Mouse (Mus musculus): ENCODE measurements around the gene Tab3.

Tab3 gene

GRCm38 (mm10) chrX:85573532-85574181 lies at the start of gene Tab3:
Tab3 (plus strand) TSS chrX:85574022.
- in situ Hi-C loops (cut with MboI, MseI), result loop anchor here in 1 of 2 experiments (10.0 kb wide), 1 partner anchor 211 kb away; no protein-coding TSS in a partner anchor

DNA sequence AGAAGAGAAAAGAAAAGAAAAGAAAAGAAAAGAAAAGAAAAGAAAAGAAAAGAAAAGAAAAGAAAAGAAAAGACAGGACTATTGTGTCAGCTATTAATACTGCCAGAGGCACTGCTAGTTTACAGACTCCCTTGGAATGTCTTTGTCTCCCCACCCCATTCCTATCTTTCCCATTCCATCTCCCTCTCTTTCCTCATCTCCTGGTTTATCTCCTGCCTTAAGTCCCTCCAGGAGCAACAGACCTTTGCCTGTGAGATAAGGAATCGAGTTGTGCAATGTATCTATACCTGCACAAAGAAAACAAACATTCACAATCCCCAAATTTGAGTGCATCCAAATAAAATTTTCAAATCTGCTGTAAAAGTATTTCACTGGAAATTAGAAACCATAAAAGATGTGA lies 48.3 kb upstream of the Tab3 start:
- in situ Hi-C loops (cut with MboI, MseI), result no loop called here

- in situ Hi-C loops (cut with MboI, MseI), result no loop called here
Measured at GRCm38 (mm10) chrX:85526263-85527019, 47.4 kb upstream of the Tab3 start.

DNA sequence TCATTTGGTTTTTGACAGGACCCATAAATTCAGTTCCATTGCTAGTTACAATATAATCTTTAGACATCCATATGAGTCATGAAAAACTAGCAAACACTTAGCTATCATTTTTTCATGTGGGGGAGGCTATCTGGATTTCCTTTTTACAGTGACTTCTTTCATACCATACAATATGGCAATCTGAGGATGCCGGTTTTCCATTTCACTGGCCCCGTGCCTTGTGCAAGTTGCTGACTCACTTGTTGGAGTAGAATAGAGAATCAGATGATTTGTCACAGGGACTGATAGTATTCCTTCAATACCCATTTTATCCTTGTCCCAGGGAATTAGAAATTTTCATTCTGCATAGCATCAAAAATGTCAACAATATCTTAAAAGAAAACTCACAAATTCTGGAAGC lies 14.9 kb upstream of the Tab3 start:
- in situ Hi-C loops (cut with MboI, MseI), result no loop called here

- in situ Hi-C loops (cut with MboI, MseI), result no loop called here
Measured at GRCm38 (mm10) chrX:85566256-85566655, 7.6 kb upstream of the Tab3 start.

GRCm38 (mm10) chrX:85574182-85574541 lies 340 bp downstream of the Tab3 start:
- in situ Hi-C loops (cut with MboI, MseI), result loop anchor here in 1 of 2 experiments (10.0 kb wide), 1 partner anchor 211 kb away; no protein-coding TSS in a partner anchor

DNA sequence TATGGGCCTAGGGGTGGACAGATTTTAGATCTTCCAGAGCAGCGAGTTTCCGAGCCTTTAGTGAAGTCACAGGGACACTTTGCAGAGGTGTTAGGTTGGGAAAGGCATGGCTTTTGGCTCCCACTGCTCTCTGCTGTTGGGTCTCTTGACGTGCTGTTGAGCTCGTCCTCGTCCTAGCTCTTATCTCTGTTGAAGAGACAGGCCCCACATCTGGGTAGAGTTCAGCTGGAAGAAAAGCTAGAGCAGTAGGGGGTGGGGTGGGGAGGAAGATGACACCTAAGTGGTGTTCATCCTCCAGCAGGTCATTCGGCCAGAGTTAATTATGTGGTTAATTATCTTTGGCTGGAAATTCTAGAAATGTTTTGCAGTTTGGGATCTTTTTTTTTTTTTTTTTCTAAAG lies 2.5 kb downstream of the Tab3 start:
- in situ Hi-C loops (cut with MboI, MseI), result loop anchor here in 1 of 2 experiments (10.0 kb wide), 1 partner anchor 208 kb away; no protein-coding TSS in a partner anchor

DNA sequence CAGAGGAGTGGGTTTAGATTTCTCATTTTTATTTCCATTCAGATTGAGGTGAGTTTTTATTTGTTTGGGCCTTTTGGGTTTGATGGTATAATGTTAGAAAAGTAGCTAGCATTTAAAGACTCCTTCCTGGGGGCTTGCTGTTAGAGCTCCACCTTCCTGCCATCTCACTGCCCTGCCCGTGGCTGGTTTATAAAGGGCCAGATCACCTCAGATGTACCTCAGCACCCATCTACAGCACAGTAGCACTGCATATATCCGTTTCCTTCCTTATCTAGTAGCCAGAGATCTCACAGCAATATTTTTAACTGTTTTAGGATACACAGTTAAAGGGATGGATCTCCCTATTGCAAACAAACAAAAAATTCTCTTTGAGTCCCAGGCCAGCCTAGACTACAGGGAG lies 6.9 kb downstream of the Tab3 start:
- in situ Hi-C loops (cut with MboI, MseI), result no loop called here

DNA sequence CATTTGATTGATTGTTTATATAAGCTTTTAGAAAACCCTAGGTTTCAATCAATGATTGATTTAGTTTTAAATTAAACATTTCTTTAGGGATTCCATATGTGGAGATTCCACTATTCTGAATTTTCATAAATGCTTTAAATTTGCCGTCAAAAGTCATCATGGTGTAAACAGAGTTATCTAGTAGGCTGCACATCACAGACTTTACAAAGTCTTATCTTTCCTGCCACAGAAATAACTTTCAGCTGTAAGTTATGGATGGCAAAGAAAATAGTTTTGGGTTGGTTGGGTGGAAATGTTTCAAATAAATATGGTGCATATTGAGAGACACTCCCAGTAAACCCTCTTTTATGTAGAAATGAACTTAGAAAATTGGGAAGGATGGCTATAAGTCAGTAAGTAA lies 8.7 kb downstream of the Tab3 start:
- in situ Hi-C loops (cut with MboI, MseI), result no loop called here

DNA sequence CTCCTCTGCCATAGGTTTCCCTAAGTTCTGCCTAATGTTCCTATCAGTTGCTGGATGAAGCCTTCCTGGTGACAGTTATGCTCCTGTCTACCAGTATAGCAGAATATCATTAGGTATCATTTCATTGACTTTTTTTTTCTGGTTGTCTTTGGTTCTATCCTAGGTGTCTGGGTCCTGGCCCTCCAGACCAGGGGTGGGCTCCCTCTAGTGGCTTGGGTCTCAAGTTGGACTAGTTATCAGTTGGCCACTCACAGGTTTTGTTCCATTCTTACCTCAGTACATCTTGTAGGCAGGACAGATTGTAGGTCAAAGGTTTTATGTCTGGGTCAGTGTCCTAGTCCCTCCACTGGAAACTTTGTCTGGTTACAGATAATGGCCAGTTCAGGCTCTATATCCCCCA lies 11.8 kb downstream of the Tab3 start:
- in situ Hi-C loops (cut with MboI, MseI), result no loop called here

DNA sequence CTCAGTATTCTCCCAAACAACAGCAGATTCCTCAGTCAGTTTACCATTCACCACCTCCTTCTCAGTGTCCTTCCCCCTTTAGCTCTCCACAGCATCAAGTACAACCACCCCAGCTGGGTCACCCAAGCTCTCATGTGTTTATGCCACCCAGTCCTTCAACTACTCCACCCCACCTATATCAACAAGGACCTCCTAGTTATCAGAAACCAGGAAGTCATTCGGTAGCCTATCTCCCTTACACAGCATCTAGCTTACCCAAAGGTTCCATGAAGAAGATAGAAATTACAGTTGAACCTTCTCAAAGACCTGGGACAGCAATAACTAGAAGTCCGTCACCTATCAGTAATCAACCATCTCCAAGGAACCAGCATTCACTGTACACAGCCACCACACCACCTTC lies 40.9 kb downstream of the Tab3 start:
- in situ Hi-C loops (cut with MboI, MseI), result no loop called here

GRCm38 (mm10) chrX:85646204-85646777 lies 72.5 kb downstream of the Tab3 start:
- in situ Hi-C loops (cut with MboI, MseI), result loop anchor here (10.0 to 25.0 kb wide), 2 partner anchors 1191 to 1634 kb away; no protein-coding TSS in a partner anchor

GRCm38 (mm10) chrX:85676808-85677207 lies 103.0 kb downstream of the Tab3 start:
- in situ Hi-C loops (cut with MboI, MseI), result loop anchor here (5.0 kb wide), 1 partner anchor 240 kb away; no protein-coding TSS in a partner anchor

DNA sequence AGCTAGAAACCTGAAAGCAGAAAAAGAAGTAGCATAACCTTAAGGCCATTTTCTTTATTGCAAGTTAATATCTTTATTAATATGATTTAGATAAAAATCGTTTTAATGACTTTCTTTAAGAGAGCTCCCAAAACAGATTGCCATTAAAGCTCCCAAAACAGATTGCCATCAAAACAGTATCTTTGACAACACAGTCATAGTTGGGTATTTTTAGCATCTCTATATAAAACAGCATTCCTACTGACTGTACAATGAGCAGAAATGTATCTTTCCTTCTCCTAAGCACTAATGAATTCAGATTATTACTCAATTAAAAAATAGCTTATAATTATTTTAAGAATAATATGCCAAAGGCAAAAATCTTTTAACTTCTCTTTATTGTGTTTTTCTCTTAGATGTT lies 108.3 kb downstream of the Tab3 start:
- in situ Hi-C loops (cut with MboI, MseI), result loop anchor here in 1 of 2 experiments (10.0 kb wide), 1 partner anchor 1513 kb away; no protein-coding TSS in a partner anchor

GRCm38 (mm10) chrX:85683723-85684122 lies 109.9 kb downstream of the Tab3 start:
- in situ Hi-C loops (cut with MboI, MseI), result loop anchor here in 1 of 2 experiments (10.0 kb wide), 1 partner anchor 1511 kb away; no protein-coding TSS in a partner anchor

All from T-helper 17 cell (primary cell).